Mouse (Mus musculus) heart, adult 9 months (tissue): ENCODE results near the gene Gucy2c.

Source experiments
- DNase-seq, 2 experiments: peaks; one replicate each; pipeline ENCODE4 v3.0.0; 2022; ENCODE audit warnings: low spot score in 2 of 2

Gucy2c gene

DNA sequence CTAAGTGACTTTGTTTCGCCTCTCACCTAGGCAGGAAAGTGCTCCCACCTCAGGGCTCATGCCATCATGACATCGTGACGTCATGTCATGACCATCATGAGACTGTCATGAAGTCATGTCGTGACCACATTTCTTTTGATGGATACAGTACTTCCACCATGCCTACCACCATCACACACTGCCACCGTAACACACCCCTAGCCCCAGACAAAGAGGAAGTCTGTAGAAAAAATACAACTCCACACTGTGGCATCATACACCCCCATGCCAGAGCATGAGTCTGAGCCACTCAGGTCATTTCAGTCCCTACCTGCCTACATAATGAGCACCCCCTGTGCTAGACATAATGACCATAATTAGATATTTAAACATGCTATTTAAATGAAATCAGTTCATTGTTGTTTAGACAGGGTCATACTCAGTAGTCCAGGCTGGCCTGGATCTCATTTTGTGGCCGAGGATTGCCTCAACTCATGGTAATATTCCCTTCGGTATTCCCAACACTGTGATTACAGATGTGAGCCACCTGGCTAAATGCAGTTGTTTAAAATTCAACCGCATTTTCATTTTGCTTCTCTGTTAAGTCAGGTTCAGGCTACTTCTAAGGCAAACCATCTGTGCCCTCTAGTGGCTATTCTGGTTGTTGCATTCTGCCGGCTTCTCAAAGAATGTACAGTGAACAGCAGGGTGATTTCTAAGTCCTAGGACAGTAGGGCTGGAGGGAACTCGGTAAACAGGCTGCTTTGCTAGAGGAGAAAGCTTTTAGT is 39.0 kb downstream of the Gucy2c start:
- peak; percentile 25 to 79 for DNase-seq

DNA sequence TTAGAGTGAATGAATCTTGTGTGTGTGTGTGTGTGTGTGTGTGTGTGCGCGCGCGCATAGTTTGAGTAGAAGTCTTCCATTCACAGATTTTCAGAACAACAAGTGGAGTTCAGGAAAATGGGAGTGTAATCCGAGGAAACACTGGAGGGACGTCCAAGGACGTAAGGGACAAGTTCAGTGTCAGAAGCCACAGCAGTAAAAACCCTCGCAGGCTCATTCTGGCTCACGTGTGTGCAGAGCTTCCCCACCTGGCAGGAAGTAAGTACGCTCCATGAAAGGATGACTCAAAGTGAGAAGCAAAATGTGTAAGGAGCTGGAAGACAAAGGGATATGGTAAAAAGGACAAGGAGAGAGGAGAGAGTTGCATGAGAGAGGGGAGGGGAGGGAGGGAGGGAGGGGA is 40.3 kb downstream of the Gucy2c start:
- DNase-seq, result no peak

DNA sequence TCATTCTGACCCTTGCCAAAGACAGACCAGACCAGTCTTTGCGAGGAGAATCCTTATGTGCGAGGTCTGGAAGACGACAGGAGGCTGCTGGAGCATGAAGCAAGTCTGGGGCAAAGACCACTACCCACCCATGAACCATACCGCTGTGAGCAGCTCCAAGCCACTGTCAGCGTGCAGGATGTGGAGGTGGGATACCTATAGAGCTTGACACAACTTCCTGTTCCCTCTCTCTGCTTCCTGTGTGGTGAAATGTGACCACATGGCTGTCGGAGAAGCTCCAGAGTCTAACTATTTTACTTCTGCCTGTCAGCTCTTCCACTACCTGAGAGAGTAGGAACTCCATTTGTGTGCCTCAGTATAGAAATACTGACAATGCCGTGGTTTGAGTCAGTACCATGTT is 45.8 kb downstream of the Gucy2c start:
- no peak for DNase-seq

GRCm38 (mm10) chr6:136728144-136728543 is 53.4 kb downstream of the Gucy2c start:
- DNase-seq, result no peak

- no peak for DNase-seq
Observed at GRCm38 (mm10) chr6:136723171-136723570, 58.4 kb downstream of the Gucy2c start.

DNA sequence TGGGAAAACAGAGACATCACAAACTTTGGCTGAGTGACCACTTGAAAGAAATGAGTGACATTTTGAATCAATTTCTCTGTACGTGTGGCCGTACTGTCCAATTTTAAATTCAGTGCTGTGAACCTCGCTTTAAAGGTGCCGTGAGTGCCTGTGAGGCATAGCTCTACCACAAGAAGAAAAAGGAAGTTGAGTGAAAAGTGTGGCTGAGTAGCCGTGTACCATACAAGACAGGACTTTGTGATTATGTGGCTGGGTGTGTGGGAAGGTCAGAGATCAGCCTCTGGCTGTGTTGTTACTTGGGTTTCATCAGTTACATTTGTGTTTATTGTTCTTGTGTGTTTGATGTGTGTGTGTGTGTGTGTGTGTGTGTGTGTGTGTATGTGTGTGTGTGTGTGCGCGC is 59.0 kb downstream of the Gucy2c start:
- DNase-seq, result no peak

GRCm38 (mm10) chr6:136721925-136722324 is 59.6 kb downstream of the Gucy2c start:
- peak in 1 of 2 experiments; percentile 27 for DNase-seq

GRCm38 (mm10) chr6:136720436-136720835 is 61.1 kb downstream of the Gucy2c start:
- no peak for DNase-seq

GRCm38 (mm10) chr6:136715881-136716431 is 65.6 kb downstream of the Gucy2c start:
- DNase-seq, result no peak

DNA sequence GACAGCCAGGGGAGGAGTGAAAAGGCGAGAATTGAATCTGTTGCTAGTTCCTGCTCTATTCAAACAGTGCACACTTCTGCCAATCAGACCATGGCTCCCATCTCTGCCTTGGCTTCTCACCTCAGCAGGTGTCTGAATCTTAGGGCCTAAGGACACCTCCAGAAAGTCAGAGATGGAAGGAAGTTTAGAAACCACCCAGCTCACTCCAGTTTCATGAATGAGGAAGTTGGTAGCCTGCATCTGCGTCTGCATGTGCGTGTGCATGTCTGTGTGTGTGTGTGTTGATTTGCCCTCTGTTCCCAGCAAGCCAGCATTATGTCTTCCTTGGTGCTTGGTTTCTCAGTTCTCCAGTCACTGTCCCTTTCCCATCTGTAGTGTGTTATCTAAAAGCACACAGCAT is 67.5 kb downstream of the Gucy2c start:
- DNase-seq, result no peak

DNA sequence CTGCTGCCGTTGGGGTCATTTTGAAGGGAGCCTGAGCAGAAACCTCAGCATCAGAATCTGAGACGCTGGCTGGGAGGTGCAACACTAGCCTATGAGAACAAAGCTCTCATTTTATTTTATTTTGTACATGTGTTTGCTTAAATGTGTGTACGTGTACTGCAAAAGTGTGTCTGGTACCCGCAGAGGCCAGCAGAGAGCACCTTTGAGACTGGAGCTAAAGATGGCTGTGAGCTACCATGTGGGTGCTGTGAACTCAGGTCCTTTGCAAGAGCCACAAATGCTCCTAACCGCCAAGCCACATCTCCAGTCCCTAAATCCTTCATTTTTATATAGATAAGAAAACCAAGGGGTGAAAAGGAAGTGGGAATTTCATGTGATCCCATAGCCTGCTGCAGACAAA is 71.2 kb downstream of the Gucy2c start:
- no peak for DNase-seq

DNA sequence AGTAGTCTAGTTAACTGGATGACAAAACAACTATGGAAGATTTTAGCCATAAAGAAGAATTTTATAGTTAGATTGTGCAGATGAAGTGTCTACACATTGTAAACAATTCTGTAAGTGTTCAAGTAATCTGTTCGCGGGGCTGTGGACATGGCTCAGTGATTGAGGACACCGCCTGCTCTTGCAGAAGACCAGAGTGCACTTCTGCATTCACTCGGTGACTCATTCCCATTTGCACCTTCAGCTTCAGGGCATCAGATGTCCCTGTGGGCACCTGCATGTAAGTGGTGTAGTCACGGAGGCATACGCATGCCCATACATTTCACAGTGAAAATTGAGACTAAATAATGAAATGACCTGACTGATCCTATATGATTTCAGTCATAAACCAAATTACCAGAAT is 73.0 kb downstream of the Gucy2c start:
- no peak for DNase-seq

- no peak for DNase-seq
Observed at GRCm38 (mm10) chr6:136701878-136702277, 79.7 kb downstream of the Gucy2c start.

GRCm38 (mm10) chr6:136701185-136701584 is 80.4 kb downstream of the Gucy2c start:
- no peak for DNase-seq

DNA sequence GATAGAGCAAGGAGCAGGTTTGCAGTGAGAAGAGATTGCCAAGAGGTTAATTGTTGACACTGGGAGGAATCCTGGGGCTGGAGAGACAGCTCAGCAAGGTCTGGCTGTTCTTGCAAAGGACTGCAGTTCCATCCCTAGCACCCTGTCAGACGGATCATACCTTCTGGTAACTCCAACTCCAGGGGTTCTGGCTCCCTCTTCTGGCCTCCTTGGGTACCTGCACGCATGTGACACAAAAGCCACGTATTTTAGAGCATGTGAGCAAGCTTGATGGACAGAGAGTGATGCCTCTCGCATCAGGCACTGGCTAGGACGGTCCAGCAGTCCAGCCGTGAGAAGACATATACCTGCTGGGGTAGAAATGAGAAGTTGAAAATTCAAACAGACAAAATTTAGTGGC is 90.3 kb downstream of the Gucy2c start:
- no peak for DNase-seq

GRCm38 (mm10) chr6:136690527-136690926 is 91.0 kb downstream of the Gucy2c start:
- DNase-seq, result no peak

DNA sequence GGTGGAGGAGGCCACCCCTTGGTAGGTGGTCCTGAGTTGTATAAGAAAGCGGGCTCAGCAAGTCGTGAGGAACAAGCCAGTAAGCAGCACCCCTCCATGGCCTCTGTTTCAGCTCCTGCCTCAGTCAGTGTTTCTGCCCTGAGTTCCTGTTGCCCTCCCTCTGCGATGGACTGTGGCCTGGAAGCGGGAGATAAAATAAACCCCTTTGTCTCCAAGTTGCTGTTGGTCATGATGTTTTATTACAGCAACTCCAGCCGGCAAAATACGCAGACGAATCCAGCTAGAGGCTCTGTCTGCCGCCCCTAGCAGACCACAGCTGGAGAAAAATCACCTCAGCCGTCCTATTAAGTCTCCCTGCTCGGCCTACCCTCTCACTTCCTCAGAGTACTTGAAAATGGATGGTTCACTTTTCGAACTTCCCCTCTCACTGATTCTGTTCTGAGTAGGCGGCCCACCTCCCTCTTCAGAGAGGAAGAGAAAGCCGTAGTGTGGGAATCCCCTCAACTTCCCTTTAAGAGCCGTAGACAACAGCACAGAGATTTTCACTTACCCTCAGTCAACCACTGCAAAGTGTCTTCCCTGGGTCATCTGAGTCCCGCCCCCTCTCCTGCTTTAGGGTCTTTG is 91.7 kb downstream of the Gucy2c start:
- peak; percentile 22 to 60 for DNase-seq

- DNase-seq, result no peak
Observed at GRCm38 (mm10) chr6:136685433-136685832, 96.1 kb downstream of the Gucy2c start.

DNA sequence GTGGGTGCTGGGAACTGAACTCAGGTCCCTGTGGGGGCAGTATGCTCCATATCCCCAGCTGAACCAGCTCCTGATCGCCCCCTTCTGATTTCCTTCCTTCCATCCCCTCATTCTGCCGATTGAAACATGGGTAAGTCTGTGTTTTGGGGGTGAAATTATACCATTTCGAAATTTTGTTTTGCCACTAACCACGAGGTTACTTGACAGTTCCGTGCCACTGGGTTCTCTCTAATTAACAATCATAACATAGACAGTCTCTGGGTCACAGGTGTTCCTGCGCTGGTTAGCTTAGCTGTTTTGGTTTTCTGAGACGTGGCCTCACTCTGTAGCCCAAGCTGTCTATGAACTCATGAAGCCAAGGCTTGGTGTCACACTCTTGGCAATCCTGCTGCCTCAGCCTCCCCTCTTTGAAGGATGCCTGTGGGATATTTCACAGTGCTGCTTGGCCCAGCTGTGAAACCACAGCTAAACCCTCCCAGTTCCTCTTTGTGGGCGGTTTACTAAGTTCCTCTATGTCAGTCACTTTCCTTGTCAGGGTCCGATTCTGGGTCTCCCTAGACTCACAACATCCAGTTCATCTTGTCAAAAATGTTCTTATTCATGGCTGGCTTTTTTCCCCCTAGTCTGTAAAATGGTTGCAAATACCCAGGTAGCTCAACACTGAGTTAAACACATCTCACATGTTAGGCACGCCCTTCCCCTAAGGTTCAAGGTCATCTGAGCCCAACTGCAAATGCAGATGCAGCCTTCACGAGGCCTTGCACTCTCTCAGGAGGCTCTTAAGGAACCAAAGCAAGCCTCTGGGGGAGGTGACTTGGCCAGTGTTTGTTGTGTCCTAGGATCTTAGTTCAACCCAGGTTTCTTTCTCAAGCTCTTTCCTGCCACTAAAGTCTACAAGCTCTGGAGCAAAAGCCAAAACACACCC is 97.9 kb downstream of the Gucy2c start:
- DNase-seq, result peak; percentile 38 to 52

GRCm38 (mm10) chr6:136679381-136679780 is 102.2 kb downstream of the Gucy2c start:
- no peak for DNase-seq

DNA sequence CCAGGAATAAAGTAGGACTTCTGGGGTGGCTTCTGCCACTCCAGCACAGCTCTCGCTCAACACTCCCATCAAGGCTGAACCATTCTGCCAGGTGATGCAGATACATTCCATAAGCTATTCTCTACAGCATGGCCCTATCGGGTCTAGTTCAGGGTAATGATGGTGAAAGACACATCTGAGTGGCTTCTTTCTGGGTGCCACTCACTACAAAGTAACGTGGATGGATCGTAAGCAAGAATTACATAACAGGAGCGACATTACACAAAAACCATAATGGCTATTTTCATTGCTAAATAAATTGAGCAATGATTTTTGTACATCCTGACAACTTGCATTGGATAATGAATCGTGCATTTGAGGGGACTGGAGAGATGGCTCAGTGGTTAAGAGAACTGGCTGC is 106.6 kb downstream of the Gucy2c start:
- DNase-seq, result no peak

DNA sequence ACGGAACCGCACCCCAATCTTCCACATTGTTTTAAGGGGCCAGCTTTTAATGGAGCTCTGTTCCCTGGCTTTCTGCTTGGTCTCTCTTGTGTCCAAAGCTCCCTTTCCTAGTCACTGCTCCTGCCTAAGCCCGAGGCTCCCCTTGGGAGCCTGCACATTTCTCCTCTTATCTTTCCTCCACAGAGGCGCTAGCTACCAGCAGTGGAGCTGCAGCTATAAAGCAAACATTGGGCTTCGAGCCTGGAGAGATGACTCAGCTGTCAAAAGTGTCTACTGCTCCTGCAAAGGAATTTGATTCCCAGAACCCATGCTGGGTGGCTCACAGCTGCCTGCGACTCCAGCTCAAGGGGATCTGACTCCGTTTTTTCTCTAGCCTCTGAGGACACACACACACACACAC is 109.1 kb downstream of the Gucy2c start:
- DNase-seq, result peak; percentile 81 to 84
